Mouse (Mus musculus) small intestine, adult 2 months (tissue): ENCODE measurements around the gene Mesp1.

Experiments
- CTCF ChIP-seq: fragments of 200-500 bp; IDR thresholded peaks from 2 replicates; pipeline ENCODE4 v1.5.1; 2012; ENCODE audit warnings: low read depth, mild to moderate bottlenecking, control low read depth, inconsistent platforms, low read length, moderate library complexity, mixed read lengths; ENCODE audit not compliant: insufficient replicate concordance, insufficient read length; ENCODE audit errors: extremely low read depth
- POLR2A ChIP-seq: fragments of 200-500 bp; IDR thresholded peaks from 2 replicates; pipeline ENCODE4 v1.6.1; 2012; ENCODE audit warnings: low read depth, mild to moderate bottlenecking, control low read depth, inconsistent platforms, low read length, moderate library complexity

DNA sequence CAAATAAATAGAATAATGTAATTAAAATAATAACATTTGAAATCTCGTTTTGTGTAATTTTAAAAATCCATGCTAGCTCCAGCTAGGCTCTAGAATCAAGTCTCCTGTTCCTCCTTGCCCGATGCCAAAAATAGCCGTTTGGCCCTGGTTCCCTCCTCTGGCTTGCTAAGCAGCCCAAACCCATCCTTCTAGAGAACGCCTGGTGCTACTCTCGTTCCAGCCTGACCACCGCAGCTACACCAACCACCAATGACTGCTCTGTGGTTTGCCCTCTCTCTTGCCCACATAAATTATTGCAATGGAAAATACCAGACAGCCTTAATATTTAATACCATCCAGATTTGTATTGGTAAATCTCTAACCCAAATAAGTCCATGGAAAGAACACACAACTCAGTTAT, 45.9 kb downstream of the Mesp1 start:
- TF ChIP-seq POLR2A (no peak), CTCF (no peak)
